Mouse (Mus musculus) heart, embryonic 16.5 days (tissue): ENCODE results near the gene Rbms1. TPM values are rescaled to one million over a fixed set of nuclear protein-coding genes. Genes with fewer than 3 reads are reported as not detected.

Experiments
- ATAC-seq: fragments of 200-750 bp; cut with Nextera tagmentation; replicated peaks from 2 replicates; pipeline ENCODE4 v1.8.0; 2017; ENCODE audit warnings: moderate number of reproducible peaks; ENCODE audit not compliant: insufficient read depth, low FRiP score; ENCODE audit errors: extremely low read depth
- H3K27ac ChIP-seq: fragments of 300-500 bp; sonication (generic); 2 replicates; pipeline ENCODE4 v1.5.1; 2014; ENCODE audit warnings: mild to moderate bottlenecking, low read length, control low read depth, moderate library complexity
- H3K27me3 ChIP-seq: fragments of 300-500 bp; sonication (generic); 2 replicates; pipeline ENCODE4 v1.6.1; 2014; ENCODE audit warnings: low read length, mixed read lengths; ENCODE audit not compliant: control insufficient read depth, insufficient read depth
- H3K36me3 ChIP-seq: fragments of 300-500 bp; sonication (generic); 2 replicates; pipeline ENCODE4 v1.6.1; 2014; ENCODE audit not compliant: control insufficient read depth, insufficient read depth
- H3K4me1 ChIP-seq: fragments of 300-500 bp; sonication (generic); 2 replicates; pipeline ENCODE4 v1.6.1; 2014; ENCODE audit warnings: low read length, mixed read lengths; ENCODE audit not compliant: control insufficient read depth, insufficient read depth
- H3K4me2 ChIP-seq: fragments of 300-500 bp; sonication (generic); 2 replicates; pipeline ENCODE4 v1.6.1; 2014; ENCODE audit warnings: low read depth, mild to moderate bottlenecking, control low read depth, low read length
- H3K4me3 ChIP-seq: fragments of 300-500 bp; sonication (generic); 2 replicates; pipeline ENCODE4 v1.5.1; 2014; ENCODE audit warnings: mild to moderate bottlenecking, control low read depth, low read length
- H3K9ac ChIP-seq: fragments of 300-500 bp; sonication (generic); 2 replicates; pipeline ENCODE4 v1.6.1; 2014; ENCODE audit warnings: low read length, control low read depth
- H3K9me3 ChIP-seq: fragments of 300-500 bp; sonication (generic); replicated peaks from 2 replicates; pipeline ENCODE4 v1.6.1; 2016; ENCODE audit warnings: low read length; ENCODE audit not compliant: control insufficient read depth
- WGBS: fragments of 180-500 bp; shearing (Covaris S2); extraction: QIAGEN DNeasy Blood & Tissue Kit; methylation state at CpG from one replicate; pipeline ENCODE4 v1.1.7; 2014; 5-methylcytosine and 5-hydroxymethylcytosine counted together
- polyA plus RNA-seq: library from polyadenylated mRNA; unstranded; fragments of >200 nt; fragmentation: Nextera tagmentation; extraction: Ambion mirVana; gene quantifications from 2 replicates; pipeline ENCODE4 v1.2.1, GENCODE M21; 2015

Gene Rbms1
- polyA plus RNA-seq, 1 experiment from 2014 or later, result 102 TPM

- Histone ChIP-seq H3K4me2 (no peak overlapping the region), H3K9me3 (no peaks in the 10 kb centered on the region), H3K36me3 (peaks cover 6% of the 10 kb centered on the region), H3K27me3 (no peaks in the 10 kb centered on the region), H3K4me3 (no peak overlapping the region), H3K27ac (no peak overlapping the region), H3K4me1 (peaks cover 12% of the 10 kb centered on the region), H3K9ac (no peak overlapping the region)
- WGBS, result 43% methylated on average over 3 of the region's 3 CpGs
- no peak for ATAC-seq
Measured at GRCm38 (mm10) chr2:60744674-60745073, 218.3 kb downstream of the Rbms1 start.

- Histone ChIP-seq H3K27ac (no peak overlapping the region), H3K9me3 (no peaks in the 10 kb centered on the region), H3K4me2 (no peak overlapping the region), H3K27me3 (no peaks in the 10 kb centered on the region), H3K4me3 (no peak overlapping the region), H3K36me3 (no peaks in the 10 kb centered on the region), H3K4me1 (no peaks in the 10 kb centered on the region), H3K9ac (no peak overlapping the region)
- ATAC-seq, result no peak
- WGBS, result 52% methylated on average over 10 of the region's 10 CpGs
Measured at GRCm38 (mm10) chr2:60739389-60740137, 223.4 kb downstream of the Rbms1 start.

GRCm38 (mm10) chr2:60730929-60731328 lies 232.1 kb downstream of the Rbms1 start:
- H3K4me1 ChIP-seq, result peaks cover 13% of the 10 kb centered on the region
- 48% methylated on average over 6 of the region's 6 CpGs for WGBS
- no peaks in the 10 kb centered on the region for H3K36me3 ChIP-seq
- no peak overlapping the region for H3K27ac ChIP-seq
- H3K4me2 ChIP-seq, result no peak overlapping the region
- no peak overlapping the region for H3K9ac ChIP-seq
- H3K9me3 ChIP-seq, result no peaks in the 10 kb centered on the region
- H3K27me3 ChIP-seq, result no peaks in the 10 kb centered on the region
- no peak; the same call in 1 of the 2 replicates for ATAC-seq
- no peak overlapping the region for H3K4me3 ChIP-seq

- peak overlapping the region; percentile 35 for H3K4me2 ChIP-seq
- H3K27me3 ChIP-seq, result no peaks in the 10 kb centered on the region
- H3K9me3 ChIP-seq, result no peaks in the 10 kb centered on the region
- H3K4me1 ChIP-seq, result peaks cover 13% of the 10 kb centered on the region
- H3K4me3 ChIP-seq, result no peak overlapping the region
- peak overlapping the region; percentile 72 for H3K27ac ChIP-seq
- H3K9ac ChIP-seq, result no peak overlapping the region; the same call in 1 of the 2 replicates
- ATAC-seq, result peak; percentile 86
- WGBS, result 7% methylated on average over 3 of the region's 3 CpGs
- H3K36me3 ChIP-seq, result no peaks in the 10 kb centered on the region
Measured at GRCm38 (mm10) chr2:60730024-60730423, 233.0 kb downstream of the Rbms1 start.

- no peaks in the 10 kb centered on the region for H3K9me3 ChIP-seq
- peaks cover 13% of the 10 kb centered on the region for H3K4me1 ChIP-seq
- H3K4me3 ChIP-seq, result no peak overlapping the region
- no peak overlapping the region for H3K27ac ChIP-seq
- H3K4me2 ChIP-seq, result no peak overlapping the region
- WGBS, result 68% methylated on average over 10 of the region's 10 CpGs
- H3K36me3 ChIP-seq, result no peaks in the 10 kb centered on the region
- ATAC-seq, result no peak
- no peaks in the 10 kb centered on the region for H3K27me3 ChIP-seq
- H3K9ac ChIP-seq, result no peak overlapping the region
Measured at GRCm38 (mm10) chr2:60728902-60729585, 233.9 kb downstream of the Rbms1 start.

- no peaks in the 10 kb centered on the region for H3K36me3 ChIP-seq
- H3K27ac ChIP-seq, result no peak overlapping the region
- H3K4me1 ChIP-seq, result peaks cover 25% of the 10 kb centered on the region
- H3K9me3 ChIP-seq, result no peaks in the 10 kb centered on the region
- 75% methylated on average over 2 of the region's 2 CpGs for WGBS
- no peak overlapping the region for H3K4me2 ChIP-seq
- H3K9ac ChIP-seq, result no peak overlapping the region
- no peak overlapping the region for H3K4me3 ChIP-seq
- no peaks in the 10 kb centered on the region for H3K27me3 ChIP-seq
- no peak for ATAC-seq
Measured at GRCm38 (mm10) chr2:60724660-60725059, 238.3 kb downstream of the Rbms1 start.

- Histone ChIP-seq H3K9ac (no peak overlapping the region), H3K4me2 (peak overlapping the region; percentile 56; the same call in 1 of the 2 replicates), H3K27me3 (no peaks in the 10 kb centered on the region), H3K4me1 (peaks cover 19% of the 10 kb centered on the region), H3K27ac (peak overlapping the region; percentile 69), H3K36me3 (no peaks in the 10 kb centered on the region), H3K4me3 (no peak overlapping the region), H3K9me3 (no peaks in the 10 kb centered on the region)
- no peak for ATAC-seq
- 80% methylated on average over 3 of the region's 3 CpGs for WGBS
Measured at GRCm38 (mm10) chr2:60722967-60723366, 240.0 kb downstream of the Rbms1 start.

GRCm38 (mm10) chr2:60722514-60722913 lies 240.5 kb downstream of the Rbms1 start, which contains the start of gene Itgb6:
Gene Itgb6 (minus strand): TSS chr2:60722643.
- ATAC-seq, result peak; percentile 69
- H3K4me2 ChIP-seq, result peak within 1 kb of the TSS; percentile 56
- H3K27me3 ChIP-seq, result no peaks in the 10 kb centered on the region

GRCm38 (mm10) chr2:60720906-60721305 lies 242.1 kb downstream of the Rbms1 start:
- Histone ChIP-seq H3K4me3 (no peak overlapping the region), H3K9me3 (no peaks in the 10 kb centered on the region), H3K4me2 (no peak overlapping the region), H3K36me3 (no peaks in the 10 kb centered on the region), H3K4me1 (peaks cover 19% of the 10 kb centered on the region), H3K27me3 (no peaks in the 10 kb centered on the region), H3K27ac (peak overlapping the region; percentile 92), H3K9ac (no peak overlapping the region; the same call in 1 of the 2 replicates)
- WGBS, result 22% methylated on average over 5 of the region's 5 CpGs
- ATAC-seq, result no peak

More at GRCm38 (mm10) chr2:60722514-60722913, 240.5 kb downstream of the Rbms1 start, which contains the start of gene Itgb6:
- 39% methylated on average over 14 of the region's 14 CpGs for WGBS
- Histone ChIP-seq H3K9me3 (no peaks in the 10 kb centered on the region), H3K27ac (peak within 1 kb of the TSS; percentile 69), H3K4me1 (peaks cover 19% of the 10 kb centered on the region), H3K4me3 (peak within 1 kb of the TSS; percentile 17), H3K36me3 (no peaks in the 10 kb centered on the region), H3K9ac (peak within 1 kb of the TSS; percentile 41; the same call in 1 of the 2 replicates)
